Mouse (Mus musculus) cerebellum, adult (tissue): ENCODE measurements around the gene Clec16a.

Experiments
- ATAC-seq: cut with Nextera tagmentation; 2 replicates; pipeline ENCODE4 v1.9.2; 2017; ENCODE audit warnings: mild to moderate bottlenecking, moderate library complexity, mixed read lengths; ENCODE audit not compliant: insufficient number of reproducible peaks, low FRiP score, low TSS enrichment

Clec16a gene

DNA sequence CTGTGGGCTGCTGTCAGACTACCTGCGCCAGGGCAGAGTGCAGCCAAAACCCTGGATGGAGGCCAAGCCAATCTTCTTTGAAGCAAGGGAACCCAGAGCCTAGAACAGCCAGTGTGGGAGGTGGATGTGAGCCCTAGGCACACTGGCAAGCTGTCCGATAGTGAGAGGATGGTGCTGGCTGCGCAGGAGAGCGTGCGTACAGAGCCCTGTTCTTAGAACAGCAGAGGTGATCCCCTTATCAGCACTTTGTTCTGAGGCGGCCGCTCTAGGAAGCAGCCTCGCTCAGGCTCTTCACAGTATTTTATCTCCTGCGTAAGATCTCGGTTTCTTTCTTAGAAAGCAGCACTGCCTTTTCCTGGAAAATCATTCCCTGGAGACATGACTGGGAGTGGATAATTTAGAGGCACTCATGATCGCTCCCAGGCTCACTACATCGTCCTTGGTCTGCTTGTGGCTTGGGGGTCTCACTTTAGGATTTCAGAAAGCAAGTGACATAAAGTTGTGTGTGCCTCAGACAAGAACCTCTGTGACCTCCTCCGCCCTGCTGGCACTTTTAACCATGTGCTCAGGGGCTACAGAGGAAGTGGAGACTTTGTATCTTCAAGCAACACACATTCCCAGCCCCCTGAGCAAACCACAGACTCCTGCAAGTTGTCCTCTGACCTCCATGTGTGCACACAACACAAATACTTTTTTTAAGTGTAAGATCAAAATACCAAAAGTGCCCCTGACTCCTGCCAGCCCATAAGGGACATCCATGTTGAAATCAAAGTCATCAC is 94.2 kb downstream of the Clec16a start:
- no peak for ATAC-seq

DNA sequence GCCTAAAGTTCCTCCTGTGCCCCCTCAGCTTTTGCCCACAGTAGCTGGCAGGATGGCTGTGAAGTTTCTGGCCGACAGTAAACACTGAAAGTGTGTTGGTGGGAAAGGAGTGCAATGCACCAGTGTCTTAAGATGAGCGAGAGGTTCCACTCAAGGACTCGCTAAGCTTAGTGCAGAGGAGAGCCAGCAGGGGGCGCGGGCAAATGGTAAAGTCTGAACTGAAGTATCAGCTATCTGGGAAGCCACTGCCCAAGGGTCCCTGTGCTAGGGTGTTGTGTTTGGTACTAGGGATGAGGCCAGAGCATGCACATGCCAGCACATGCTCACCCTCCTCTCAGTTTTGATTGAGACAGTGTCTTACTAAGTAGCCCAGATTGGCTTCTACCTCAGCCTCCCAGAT is 94.9 kb downstream of the Clec16a start:
- no peak for ATAC-seq

DNA sequence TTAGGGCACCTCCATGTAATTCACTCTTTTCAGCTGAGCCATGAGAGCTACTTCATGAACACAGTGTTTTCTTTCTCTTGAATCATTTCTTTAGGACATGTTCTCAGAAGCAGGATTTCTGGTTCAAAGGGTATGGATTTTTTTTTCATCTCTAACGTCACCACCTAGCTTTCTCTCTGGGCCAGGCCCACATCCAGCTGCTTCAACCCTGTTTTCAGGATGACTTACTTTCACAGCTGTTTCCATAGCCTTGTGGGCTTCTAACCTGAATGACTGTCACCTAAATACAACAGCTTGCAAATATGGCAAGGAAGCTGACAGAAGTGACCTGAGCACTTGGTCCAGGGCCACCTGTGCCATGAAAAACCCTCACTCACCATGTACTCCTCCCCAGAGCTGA is 96.0 kb downstream of the Clec16a start:
- no peak for ATAC-seq

DNA sequence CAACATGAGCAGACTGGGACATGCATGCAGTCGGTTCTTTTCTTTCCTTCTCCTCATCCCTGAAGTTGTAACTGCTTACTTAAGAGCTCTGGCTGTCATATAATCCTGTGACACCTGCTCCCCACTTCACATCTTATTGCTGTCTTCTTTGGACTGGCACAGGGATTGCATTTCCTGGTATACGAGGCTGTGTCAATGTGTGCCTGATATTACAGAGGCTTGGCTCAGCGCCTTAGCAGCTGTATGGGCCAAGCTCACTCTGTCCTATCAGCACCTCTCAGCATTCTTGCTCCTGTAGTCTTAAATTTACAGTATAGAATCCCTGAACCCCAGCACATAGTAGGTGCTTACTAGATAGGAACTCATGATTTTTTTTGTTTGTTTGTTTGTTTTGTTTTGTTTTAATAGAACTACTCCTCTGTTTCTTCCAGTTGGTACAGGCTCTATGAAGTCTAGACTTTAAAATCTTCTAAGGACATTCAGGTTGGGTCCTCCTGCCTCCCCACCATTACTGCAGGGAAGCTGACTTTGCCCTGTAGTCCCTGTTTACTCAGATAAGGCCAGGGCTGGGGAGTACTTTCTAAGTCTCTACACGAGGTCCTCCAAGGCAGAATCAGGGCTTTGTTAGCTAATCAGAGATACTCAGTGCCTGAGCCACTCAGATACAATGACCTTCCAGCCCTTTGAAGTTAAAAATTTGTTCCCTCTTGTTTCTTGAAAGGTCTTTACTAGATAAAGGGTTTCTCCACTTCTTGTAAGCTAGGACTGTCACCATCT is 97.9 kb downstream of the Clec16a start:
- no peak for ATAC-seq

DNA sequence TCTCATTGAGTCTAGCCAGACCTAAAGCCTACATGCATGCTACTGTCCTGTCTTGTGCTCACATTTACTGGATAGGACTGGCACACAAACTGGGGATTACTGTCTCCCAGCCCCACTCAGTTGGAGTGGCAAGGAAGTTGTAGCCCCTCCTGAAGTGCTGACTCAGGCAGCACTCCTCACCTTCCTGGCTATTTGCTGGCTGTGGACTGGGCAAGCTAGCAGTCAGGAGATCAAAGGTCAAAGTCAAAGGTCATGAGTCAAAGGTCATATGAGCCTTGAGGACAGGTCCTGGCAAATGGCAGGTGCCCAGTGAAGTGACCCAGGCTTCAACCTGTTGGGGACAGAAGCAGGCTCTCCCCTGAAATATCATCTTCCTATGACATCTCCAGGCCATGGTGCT is 99.1 kb downstream of the Clec16a start:
- no peak for ATAC-seq

DNA sequence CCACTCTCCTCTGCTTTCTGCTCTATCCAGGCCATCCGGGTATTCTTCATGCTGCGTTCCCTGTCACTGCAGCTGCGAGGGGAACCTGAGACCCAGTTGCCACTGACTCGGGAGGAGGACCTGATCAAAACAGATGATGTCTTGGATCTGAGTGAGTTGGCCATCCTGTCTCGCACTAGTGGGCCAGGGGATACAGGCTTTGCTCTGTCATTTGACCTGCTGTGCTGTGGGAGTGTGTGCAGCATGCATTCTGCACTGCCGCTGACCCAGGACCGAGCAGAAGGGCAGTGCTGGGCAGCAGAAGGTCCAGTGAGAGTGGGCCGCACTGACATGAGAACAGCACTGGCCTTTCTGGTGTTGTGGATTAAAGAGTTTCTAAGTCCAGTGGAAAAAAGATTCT is 99.6 kb downstream of the Clec16a start:
- ATAC-seq = no peak

DNA sequence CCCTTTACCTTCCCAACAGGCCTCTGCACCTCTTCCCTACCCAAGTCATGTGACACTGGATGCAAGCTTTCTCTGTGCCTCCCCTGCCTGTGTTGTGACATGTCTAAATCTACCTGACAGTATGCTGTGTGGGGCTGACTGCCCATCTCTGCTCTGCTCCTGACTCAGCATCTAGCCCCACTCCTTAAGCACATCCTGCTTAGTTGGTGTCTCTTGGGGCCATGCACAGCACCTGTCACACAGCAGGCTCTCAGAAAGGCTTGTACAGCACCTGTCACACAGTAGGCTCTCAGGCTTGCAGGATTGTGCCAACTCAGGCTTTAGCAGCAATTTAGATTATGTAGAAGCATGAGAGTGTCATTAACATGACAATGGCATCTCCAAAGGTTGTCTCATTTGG is 106.7 kb downstream of the Clec16a start:
- ATAC-seq = no peak

DNA sequence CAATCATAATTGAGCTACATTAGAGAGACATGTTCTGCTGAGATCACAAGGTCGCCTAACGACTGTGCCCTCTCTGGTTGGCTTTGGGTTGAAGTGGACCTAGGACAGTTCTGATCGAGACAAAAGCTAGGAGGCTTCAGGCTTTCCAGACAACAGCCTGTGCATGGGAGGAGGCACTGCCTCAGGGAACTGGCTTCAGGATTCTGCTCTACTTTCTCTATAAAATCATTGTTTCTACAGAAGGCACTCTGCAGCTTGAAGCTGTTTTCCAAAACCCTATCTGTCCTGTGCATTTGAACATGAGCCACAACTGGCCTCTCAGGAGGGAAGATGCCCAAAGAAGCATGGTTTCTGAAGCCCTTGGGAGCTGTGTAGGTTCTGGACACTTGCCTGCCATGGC is 107.8 kb downstream of the Clec16a start:
- no peak for ATAC-seq

DNA sequence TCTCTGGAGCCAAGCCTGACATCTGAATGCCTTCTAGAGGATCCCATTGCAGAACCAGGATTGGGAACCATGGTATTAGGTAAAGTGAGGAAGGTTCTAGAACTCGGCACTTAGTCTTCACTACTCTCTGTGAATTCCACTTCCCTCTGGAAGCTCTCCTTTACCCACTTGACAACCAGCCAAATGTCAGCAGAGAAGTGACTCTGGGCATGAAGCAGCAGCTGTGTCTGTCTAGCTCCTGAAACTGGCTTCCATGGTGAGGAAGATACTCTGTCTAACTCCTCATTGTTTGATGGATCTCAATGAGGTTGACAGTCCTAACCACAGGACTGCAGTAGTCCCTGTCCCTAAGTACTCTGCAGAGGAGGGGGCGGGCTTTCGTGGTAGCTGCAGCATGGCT is 110.1 kb downstream of the Clec16a start:
- no peak for ATAC-seq

DNA sequence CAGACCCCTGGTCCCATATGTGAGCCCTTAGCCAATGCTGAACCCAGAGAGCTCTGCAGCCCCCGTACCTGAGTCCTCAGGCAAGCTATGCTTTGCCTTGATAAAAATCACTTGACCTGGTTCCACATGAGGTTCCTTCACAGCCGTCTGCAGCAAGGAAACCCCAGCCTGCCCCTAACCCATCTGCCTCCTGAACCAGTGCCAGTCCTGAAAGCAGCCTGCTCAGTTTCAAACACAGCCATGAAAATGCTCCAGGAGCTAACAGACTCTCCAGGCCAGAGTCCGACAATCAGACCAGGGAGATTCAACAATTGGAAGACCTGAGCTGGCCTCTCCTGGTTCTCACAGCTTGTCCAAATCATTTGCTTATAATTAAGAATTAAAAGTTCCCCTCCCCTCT is 110.8 kb downstream of the Clec16a start:
- no peak for ATAC-seq

DNA sequence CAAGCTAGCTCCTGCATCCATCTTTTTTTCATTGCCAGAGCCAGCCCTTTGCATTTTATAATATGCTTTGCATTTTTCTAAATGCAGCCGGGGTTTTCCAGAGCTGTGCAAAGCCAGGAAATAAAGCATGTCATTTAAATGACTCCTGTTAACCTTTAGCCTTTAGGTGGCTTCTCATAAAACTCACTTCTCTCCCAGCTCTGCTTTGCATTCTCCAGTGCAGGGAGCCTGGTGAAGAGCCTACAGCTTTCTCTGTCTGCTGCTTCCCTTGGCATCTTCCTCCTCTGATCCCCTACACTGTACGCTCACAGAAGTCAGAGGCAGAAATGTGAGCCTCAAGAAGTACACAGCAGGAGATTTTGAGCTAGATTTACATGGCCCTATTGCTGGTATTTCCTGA is 111.3 kb downstream of the Clec16a start:
- ATAC-seq = no peak

DNA sequence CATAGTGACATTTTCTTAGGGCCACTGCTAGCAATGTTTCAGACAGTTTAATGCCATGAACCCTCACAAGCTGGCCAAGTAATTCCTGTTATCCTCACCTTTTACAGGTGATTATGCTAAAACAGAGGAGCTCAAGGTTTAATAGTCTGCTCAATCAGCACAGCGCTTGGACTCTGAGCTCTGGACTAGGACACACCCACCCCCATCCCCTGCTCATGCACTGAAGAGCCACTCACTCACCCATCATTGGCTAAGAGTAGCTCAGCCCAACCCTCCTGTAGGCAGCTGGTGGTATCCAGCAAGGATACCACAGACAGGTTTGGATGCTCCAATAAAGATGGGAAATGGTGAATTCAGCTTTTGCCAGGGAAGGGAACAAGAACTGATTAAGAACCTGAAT is 111.8 kb downstream of the Clec16a start:
- ATAC-seq = no peak

DNA sequence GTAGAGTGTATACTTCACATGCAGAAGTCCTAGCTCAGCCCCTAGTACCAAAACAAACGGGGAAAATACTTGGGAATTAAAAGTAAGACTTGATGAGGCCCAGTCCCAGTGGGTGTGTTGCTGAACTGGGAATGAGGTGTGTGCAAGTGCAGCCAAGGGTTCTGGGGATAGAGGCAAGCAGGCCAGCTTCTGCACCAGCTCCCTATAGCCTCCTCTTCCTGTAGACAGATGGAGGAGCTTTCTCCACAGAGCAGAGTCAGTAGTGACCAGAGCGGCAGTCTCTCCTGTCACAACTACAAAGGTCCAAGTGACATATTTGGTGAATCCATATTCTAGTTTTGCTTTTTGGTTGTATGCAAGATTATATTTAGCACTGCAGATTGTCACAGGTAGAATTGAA is 114.1 kb downstream of the Clec16a start:
- ATAC-seq = peak; percentile 65; the same call in 1 of the 2 replicates

DNA sequence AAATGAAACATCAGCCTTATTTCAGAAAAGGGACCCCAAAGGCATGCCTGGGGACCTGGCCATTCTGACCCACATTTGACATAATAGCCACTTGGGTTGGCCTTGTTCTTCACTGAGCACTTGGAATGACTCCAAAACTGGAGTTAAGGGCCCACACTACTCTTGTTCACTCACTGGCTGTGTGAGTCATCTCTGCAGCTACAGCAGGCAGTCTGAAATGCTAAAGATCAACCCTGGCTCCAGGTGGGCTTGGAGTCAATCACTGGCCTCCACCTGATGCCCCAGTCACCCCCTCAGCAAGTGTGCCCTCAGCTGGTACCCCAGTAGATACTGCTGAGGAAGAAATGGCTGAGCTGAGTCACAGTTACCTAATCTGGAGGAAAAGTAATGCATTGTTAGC is 115.4 kb downstream of the Clec16a start:
- ATAC-seq = no peak

DNA sequence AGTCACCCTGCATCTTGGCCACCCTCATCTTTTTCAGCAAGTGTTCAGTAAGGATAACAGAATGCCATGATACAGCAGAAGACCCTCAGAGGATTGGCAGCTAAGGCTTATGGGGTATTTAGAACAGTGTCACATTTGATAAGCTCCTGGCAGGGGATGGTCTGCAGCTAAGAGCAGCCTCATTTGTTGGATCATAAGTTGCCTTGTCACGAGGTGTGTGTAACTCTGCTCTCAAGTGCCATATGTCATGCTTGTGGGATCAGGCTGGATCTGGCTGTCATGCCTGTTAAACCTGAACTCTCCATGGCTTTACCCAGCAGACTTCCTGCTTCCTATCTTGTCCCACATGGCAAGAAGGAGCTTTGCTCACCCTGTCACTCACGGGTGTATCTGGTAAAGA is 116.2 kb downstream of the Clec16a start:
- ATAC-seq = no peak

DNA sequence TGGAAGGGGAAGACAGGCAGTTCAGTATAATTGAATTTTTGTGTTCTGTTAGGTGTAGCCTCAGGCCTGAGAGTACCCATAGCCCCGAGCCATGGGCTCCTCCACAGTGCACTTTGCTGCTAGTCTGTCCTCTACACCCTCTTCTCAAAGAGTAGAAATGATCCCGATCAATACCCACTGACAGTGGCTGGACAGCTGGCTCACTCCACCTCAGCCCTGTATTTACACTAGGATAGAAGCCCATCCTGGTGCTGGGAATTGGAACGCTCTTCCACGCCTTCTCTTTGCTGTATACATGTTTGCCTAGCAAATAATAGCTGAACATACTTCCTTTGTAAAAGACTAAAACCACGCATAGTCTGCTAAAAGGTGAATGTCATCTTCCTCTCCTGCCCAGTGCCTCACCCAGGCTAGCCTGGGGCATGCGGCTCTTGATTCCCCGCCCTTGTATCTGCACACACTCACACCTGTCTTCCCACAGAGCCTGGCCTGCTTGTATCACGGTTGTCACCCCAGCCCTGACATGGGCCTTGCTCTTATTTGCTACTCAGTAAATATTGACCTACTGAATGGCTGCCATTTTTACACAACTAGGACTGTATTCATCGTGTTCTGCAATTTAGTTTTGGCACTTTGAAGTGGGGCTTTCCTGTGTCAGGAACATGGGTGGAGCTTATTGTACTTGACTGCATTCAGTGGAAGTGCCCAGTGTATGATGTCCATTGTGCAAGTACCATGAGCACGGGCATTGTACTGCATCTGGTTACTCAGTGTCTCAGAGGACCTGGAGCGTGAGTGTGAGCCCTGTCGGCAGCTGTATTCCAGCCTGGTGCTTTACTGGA is 119.0 kb downstream of the Clec16a start:
- ATAC-seq = no peak

DNA sequence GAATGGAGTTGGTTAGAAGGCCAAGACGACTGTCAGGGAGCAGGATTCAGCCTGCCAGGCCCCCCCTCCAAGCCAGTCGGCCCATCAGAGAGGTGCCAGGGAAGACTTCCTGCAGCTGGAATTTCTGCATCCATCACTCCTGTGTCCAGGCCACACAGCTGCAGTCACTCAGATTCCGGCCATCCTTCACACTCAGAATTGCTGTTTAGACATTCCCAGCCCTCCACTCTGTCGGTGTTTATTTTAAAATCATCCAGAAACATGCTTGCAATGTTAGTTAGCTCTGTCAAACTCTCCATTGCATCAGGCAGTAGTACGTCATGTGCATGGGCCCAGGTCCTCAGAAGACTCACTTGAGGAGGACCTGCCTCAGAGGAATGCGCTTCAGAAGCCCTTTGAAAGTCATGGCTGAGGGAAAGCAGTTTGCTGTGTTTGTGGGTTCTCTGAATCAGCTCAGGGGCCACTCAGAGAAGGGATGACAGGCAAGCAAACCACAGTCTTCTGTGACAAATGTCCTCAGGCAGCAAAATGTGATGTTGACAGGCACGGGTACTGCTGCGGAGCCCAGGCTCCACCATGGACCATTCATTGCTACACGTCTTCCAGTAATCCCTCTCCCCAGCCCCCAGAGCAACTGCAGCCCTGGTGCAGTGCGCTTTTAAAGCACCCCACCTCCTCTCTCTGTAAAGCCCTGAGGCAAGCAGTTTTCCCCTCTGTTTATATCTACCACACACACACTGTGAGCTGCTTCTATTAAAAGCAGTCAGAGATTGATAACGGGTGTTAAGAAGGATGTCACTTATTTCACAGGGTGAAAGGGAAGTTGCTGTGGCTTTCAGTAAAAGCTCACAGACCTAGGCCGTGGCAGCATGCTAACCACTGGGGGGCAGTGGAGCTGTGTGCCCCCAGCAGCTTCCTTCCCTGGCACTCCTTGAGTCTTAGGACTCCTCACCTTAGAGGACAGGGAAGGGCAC is 120.1 kb downstream of the Clec16a start:
- no peak for ATAC-seq

DNA sequence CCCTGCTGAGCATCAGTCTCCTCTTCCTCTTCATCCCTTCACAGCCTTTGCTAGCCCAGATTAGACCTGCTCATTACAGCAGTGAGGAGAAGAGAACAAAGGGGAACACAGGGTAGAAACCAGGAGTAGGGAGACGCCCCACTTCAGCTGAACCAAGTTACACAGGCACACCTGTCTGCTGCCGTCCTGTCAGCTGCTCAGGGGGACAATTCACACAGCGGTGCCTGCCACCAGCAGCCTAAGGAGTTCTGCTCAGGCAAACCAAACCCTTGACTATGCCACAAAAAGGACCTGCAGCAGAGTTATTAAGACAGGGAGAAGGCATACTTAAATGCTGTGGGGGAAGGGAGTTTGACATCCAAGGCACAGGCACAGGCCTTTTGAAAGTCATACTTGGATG is 121.6 kb downstream of the Clec16a start:
- ATAC-seq = no peak

DNA sequence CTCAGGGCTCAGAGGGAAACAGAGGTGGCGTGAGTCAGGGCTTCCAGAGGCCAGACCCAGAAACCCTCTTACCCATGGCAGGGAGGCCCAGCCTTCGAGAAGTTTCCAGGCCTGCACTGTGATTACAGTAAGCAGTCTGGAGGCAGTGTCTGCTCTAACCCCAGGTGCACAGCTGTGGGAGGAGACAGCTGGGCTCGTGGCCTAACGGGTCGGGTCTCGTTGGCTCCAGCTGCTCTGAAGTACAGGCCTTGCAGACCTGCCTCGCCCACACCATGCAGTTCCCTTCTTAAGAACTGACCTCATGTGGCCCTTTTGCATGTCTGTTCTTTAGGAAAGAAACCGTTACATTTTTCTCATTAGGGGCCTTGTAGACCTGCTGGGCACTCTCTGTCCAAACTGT is 123.3 kb downstream of the Clec16a start:
- ATAC-seq = no peak
